Mouse (Mus musculus) adrenal gland, adult 8-10 months (tissue): Measurements from ENCODE around the gene Mbtps1. TPM values are rescaled to one million over a fixed set of nuclear protein-coding genes. Genes with fewer than 3 reads are reported as not detected.
A peak's percentile ranks its signal among the peaks of the same experiment; 100 is the strongest.

ENCODE experiments used
- DNase-seq: peaks from one replicate; pipeline ENCODE4 v3.0.0; 2022
- total RNA-seq, 4 experiments: library from RNA; stranded (reverse); gene quantifications; 2 replicates each; pipeline ENCODE4 v1.2.4; 2022

Mbtps1 gene
- total RNA-seq, 4 experiments from 2014 or later: 107 to 141 (median 126) TPM

DNA sequence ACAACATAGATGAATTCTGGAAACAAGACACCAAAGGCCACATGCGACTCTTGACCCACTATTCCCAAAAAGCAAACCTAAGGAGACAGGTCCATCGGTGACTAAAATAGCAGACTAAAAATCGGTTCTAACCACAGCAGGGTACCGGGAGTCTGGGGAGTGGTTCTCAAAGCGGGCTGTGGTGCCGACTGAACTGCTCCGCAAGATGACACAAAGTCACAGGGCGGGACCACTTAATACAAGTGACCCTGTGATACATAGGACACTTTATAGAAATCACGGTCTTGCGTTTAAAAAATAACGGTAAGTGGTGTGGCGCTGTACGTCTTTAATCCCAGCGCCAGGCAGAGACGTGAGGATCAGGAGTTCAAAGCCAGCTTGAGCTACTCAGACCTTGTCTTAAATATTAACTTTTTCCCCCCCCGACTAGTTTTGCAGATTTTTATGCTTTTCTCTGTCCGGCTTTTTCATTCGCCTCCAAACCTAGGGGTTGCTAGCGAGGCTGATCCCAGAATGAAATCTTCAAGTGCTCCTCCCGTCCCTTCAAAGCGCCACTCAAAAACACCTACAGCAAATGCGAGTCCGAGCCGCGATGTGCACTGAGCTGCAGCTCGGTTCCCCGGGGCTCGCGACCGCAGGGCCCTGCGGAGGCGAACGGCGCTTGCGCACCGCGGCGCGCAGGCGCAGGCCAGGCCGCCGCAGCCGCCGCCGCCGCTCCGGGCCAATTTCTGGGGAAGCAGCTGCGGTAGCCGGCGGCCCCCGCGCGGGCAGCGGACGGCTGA is 523 bp downstream of the Mbtps1 start:
- DNase-seq: no peak

DNA sequence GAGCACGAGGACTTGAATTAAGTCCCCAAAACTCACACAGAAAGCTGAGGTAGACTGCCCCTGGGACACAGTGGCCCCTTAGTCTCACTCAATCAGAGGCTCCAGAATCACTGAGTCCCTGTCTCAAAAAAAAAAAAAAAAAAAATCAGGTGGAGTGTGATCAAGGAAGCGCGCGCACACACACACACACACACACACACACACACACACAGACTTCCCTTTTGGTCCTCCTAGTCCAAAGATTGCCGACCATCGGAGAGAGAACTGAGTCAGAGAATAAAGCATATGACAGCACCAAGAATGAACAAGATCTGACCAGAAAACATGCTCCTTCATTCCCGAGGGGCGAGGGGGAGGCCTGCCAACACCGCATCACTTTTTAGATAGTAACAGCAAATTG is 1.4 kb downstream of the Mbtps1 start:
- no peak for DNase-seq

- DNase-seq: no peak
Measured at GRCm38 (mm10) chr8:119555861-119556260, 2.7 kb downstream of the Mbtps1 start.

DNA sequence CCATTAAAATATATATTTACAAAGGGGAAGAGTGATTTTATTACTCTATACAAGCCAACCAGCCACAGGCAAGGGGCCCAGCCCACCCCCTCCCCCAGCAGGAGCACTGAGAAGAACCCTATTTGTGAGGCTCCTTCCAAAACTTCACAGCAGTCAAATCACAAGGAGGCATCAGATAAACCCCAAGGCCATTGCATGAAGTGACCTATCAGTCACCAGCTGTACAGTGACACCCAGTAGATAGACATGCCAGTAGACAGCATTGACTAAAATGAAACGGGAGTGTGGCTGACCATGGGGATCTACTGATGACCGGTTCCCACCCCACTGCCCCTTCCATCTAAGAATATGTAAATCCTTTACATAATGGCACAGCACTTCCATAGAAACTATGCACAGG is 5.6 kb downstream of the Mbtps1 start:
- DNase-seq: no peak

- no peak for DNase-seq
Measured at GRCm38 (mm10) chr8:119548560-119549113, 9.9 kb downstream of the Mbtps1 start.

- no peak for DNase-seq
Measured at GRCm38 (mm10) chr8:119547019-119547691, 11.4 kb downstream of the Mbtps1 start.

- no peak for DNase-seq
Measured at GRCm38 (mm10) chr8:119545791-119546190, 12.7 kb downstream of the Mbtps1 start.

- no peak for DNase-seq
Measured at GRCm38 (mm10) chr8:119545180-119545579, 13.4 kb downstream of the Mbtps1 start.

- DNase-seq: no peak
Measured at GRCm38 (mm10) chr8:119544606-119545005, 13.9 kb downstream of the Mbtps1 start.

DNA sequence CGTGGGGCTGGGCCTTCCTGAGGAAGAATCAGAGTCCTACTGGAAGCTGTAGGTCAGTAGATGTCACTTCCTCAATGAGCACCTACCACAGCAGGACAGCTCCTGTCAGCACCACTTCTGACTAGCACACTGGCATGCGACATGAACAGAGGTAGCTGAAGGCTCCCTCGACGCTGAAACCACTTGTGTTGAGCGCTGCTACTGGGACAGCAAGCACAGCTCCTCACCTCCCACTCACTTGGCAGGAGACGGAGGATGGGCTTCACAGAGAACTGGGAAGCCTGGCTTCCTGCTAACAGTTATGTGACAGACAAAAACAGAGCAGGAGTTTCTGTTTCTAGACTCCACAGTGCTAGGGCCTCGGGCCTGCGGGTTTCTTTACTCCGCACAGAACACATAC is 26.6 kb downstream of the Mbtps1 start:
- DNase-seq: no peak

- no peak for DNase-seq
Measured at GRCm38 (mm10) chr8:119531397-119531796, 27.1 kb downstream of the Mbtps1 start.

GRCm38 (mm10) chr8:119530937-119531336 is 27.6 kb downstream of the Mbtps1 start:
- peak; percentile 40 for DNase-seq

DNA sequence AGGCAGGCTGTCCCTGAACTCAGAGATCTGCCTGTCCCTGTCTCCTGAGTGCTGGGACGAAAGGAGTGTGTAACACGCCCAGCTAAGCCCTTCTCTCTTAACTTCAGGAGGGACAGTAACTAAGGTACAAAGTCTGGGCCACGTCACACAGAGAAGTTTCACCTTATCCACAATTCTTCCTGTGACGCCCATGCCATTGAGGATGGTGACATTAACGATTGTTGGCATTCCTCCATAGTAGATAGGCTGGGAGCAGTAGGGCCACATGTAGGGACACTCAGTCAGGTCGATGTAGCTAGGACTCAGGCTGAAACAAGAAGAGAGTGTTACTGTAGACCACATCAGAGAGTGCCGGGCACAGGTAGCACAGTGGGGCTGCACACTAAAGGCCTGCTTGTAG is 29.8 kb downstream of the Mbtps1 start:
- DNase-seq: no peak

- DNase-seq: no peak
Measured at GRCm38 (mm10) chr8:119520102-119520501, 38.4 kb downstream of the Mbtps1 start.

DNA sequence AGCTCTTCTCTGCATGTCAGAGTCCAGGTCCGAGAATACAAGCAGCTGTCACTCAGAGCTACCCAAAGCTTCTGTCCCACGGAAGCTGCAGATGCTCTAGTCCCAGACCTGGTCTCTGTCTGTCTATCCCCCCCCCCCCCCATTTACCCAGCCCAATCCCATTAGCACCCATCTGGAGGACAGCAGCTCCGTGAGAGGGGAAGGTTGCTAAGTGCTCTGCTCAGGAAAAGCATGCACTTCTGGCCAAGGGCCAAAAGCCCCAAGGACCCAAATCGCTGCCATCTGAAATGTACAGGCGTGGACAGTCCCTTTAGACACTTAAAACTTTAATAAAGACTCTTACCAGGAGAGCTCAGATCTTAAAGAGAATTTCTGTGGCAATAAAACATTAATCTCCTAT is 41.9 kb downstream of the Mbtps1 start:
- no peak for DNase-seq

GRCm38 (mm10) chr8:119515767-119516166 is 42.8 kb downstream of the Mbtps1 start:
- DNase-seq: no peak

DNA sequence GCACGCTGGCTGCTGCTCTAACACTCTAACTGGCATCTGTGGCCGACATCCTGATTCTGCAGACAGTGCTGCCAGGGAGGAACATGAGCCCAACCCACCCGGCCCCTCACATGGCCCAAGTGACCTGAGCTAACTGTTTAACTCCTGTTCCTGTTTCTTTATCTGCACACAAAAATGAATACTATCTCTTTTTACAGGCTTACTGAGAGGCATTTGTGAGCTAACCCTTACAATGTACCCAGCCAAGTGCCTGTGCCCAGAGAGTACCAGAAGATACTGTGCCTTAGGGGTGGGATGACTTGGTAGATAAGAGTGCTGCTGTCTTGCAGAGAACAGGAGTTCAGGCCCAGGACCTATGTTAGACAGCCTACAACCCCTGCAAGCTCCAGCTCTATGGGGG is 43.6 kb downstream of the Mbtps1 start:
- DNase-seq: no peak

DNA sequence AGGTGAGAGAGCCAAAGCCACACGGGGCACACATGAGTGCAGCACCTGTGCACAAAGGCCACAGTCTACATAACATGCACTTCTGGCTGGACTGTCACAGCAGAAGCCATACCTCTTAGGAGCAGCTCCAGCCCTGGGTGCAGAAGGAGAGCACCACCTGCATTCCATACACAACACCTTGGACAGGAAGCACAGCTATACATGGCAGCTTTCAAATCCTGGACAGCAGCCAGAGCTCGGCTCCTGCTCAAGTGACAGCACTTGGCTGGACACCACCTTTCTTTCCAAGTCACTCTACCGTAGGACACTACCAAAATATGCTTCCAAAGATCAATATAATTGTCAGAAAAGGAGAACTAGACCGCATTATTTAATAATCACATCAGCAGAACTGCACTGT is 45.1 kb downstream of the Mbtps1 start:
- DNase-seq: no peak

GRCm38 (mm10) chr8:119511722-119512121 is 46.8 kb downstream of the Mbtps1 start:
- DNase-seq: no peak

DNA sequence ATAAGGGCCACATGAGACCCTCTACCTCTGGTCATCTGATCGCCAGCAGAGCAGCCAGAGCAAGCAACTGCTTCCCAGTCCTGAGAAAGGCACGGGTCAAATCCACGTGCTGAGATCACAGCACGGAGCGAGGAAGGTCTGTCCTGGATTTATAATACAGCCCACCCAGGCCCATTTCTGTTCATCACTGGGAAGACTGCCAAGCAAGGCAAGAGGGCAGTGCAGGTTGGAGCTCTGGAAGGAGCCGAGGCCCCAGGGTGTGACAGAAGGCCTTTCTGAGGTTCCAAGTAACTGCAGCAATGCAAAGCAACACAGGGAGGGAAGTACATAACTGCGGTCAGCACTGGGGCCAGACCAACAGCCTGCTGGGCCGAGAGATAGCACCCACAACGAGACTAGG is 48.1 kb downstream of the Mbtps1 start:
- no peak for DNase-seq

- no peak for DNase-seq
Measured at GRCm38 (mm10) chr8:119506106-119506505, 52.4 kb downstream of the Mbtps1 start.

GRCm38 (mm10) chr8:119505488-119505887 is 53.0 kb downstream of the Mbtps1 start:
- DNase-seq: no peak

GRCm38 (mm10) chr8:119503191-119503767 is 55.3 kb downstream of the Mbtps1 start:
- no peak for DNase-seq
